19 mouse cellular contexts compared by ENCODE assay signal in genomic region chr9:75064678-75065331, GRCm38 (mm10). TPM values are rescaled to one million over a fixed set of nuclear protein-coding genes. Genes with fewer than 3 reads are reported as not detected.
DNase-seq lines count a peak whose midpoint lies in the region; ATAC-seq and TF ChIP-seq lines count a peak whose summit lies in the region.
"Had no signal": no experiment of that assay in that cellular context is flagged by ENCODE, and none has a peak within 500 bp of the region (broad histone marks: within the 10 kb centered on the region; RNA-seq: fewer than 3 reads in every experiment).

No protein-coding gene starts in this region.

- no peaks in the 10 kb centered on the region for H3K9me3 ChIP-seq in intestine, embryonic 16.5 days (ENCODE audit: control insufficient read depth, low read length)
- H3K9me3 ChIP-seq in intestine, embryonic 15.5 days = no peaks in the 10 kb centered on the region
- H3K9me3 ChIP-seq in limb, embryonic 12.5 days = no peaks in the 10 kb centered on the region
- H3K9me3 ChIP-seq in limb, embryonic 10.5 days (replicated peaks) = no peaks in the 10 kb centered on the region
- H3K9me3 ChIP-seq in limb, embryonic 13.5 days = no peaks in the 10 kb centered on the region
- no peaks in the 10 kb centered on the region for H3K9me3 ChIP-seq in stomach, postnatal 0 days (ENCODE audit: control insufficient read depth, low read length)
- H3K9me3 ChIP-seq: embryonic facial prominence, embryonic 13.5 days; heart, embryonic 13.5 days had no signal

- no peaks in the 10 kb centered on the region for H3K36me3 ChIP-seq in intestine, embryonic 16.5 days (ENCODE audit: control insufficient read depth, insufficient read depth, low read length)
- no peaks in the 10 kb centered on the region for H3K36me3 ChIP-seq in intestine, embryonic 15.5 days
- peaks cover 3% of the 10 kb centered on the region; the same call in 1 of the 2 replicates for H3K36me3 ChIP-seq in limb, embryonic 12.5 days
- peaks cover 11% of the 10 kb centered on the region for H3K36me3 ChIP-seq in limb, embryonic 10.5 days
- H3K36me3 ChIP-seq in limb, embryonic 13.5 days = peaks cover 7% of the 10 kb centered on the region
- H3K36me3 ChIP-seq in stomach, postnatal 0 days (ENCODE audit: control insufficient read depth, insufficient read depth, low read length) = no peaks in the 10 kb centered on the region

- no peak overlapping the region for H3K4me3 ChIP-seq in intestine, embryonic 16.5 days (ENCODE audit: low read length)
- H3K4me3 ChIP-seq in intestine, embryonic 15.5 days (replicated peaks) = no peak overlapping the region
- H3K4me3 ChIP-seq in limb, embryonic 12.5 days (replicated peaks) = no peak overlapping the region
- H3K4me3 ChIP-seq in limb, embryonic 10.5 days = no peak overlapping the region
- no peak overlapping the region for H3K4me3 ChIP-seq in limb, embryonic 13.5 days
- no peak overlapping the region for H3K4me3 ChIP-seq in stomach, postnatal 0 days (ENCODE audit: low read depth, low read length)
- H3K4me3 ChIP-seq: embryonic facial prominence, embryonic 13.5 days; heart, embryonic 13.5 days; layer of hippocampus, adult 2 months had no signal

- H3K9ac ChIP-seq in intestine, embryonic 16.5 days (ENCODE audit: low read depth, low read length) = no peak overlapping the region
- no peak overlapping the region for H3K9ac ChIP-seq in intestine, embryonic 15.5 days
- H3K9ac ChIP-seq in limb, embryonic 12.5 days (replicated peaks) = no peak overlapping the region
- no peak overlapping the region for H3K9ac ChIP-seq in limb, embryonic 13.5 days
- H3K9ac ChIP-seq in stomach, postnatal 0 days (ENCODE audit: low read length) = no peak overlapping the region
- H3K9ac ChIP-seq: embryonic facial prominence, embryonic 13.5 days; heart, embryonic 13.5 days; hindbrain, embryonic 14.5 days had no signal

- no peaks in the 10 kb centered on the region for H3K4me1 ChIP-seq in intestine, embryonic 16.5 days (ENCODE audit: control insufficient read depth, insufficient read depth, low read length)
- H3K4me1 ChIP-seq in intestine, embryonic 15.5 days (replicated peaks) = no peaks in the 10 kb centered on the region
- no peaks in the 10 kb centered on the region for H3K4me1 ChIP-seq in limb, embryonic 12.5 days (replicated peaks)
- H3K4me1 ChIP-seq in limb, embryonic 10.5 days = no peaks in the 10 kb centered on the region
- peaks cover 7% of the 10 kb centered on the region; the same call in 1 of the 2 replicates for H3K4me1 ChIP-seq in limb, embryonic 13.5 days
- H3K4me1 ChIP-seq in stomach, postnatal 0 days (replicated peaks; ENCODE audit: control insufficient read depth, insufficient read depth) = no peaks in the 10 kb centered on the region
- H3K4me1 ChIP-seq: embryonic facial prominence, embryonic 13.5 days; heart, embryonic 13.5 days had no signal

- WGBS in intestine, embryonic 16.5 days = 58% methylated on average over 9 of the region's 9 CpGs
- WGBS in intestine, embryonic 15.5 days = 59% methylated on average over 9 of the region's 9 CpGs
- 76% methylated on average over 9 of the region's 9 CpGs for WGBS in limb, embryonic 12.5 days
- WGBS in limb, embryonic 10.5 days = 86% methylated on average over 9 of the region's 9 CpGs
- WGBS in limb, embryonic 13.5 days = 59% methylated on average over 9 of the region's 9 CpGs
- 51% methylated on average over 9 of the region's 9 CpGs for WGBS in stomach, postnatal 0 days

- ATAC-seq in intestine, embryonic 16.5 days = 0 out of 2 replicates have a peak, but pooled peaks have one; percentile 11
- ATAC-seq in intestine, embryonic 15.5 days = no peak
- no peak for ATAC-seq in limb, embryonic 12.5 days (ENCODE audit: insufficient number of reproducible peaks, insufficient read depth, low FRiP score, low TSS enrichment, low read depth)
- ATAC-seq in limb, embryonic 13.5 days (ENCODE audit: low FRiP score, low read depth) = peak; percentile 73
- no peak for ATAC-seq in stomach, postnatal 0 days (ENCODE audit: low FRiP score, low TSS enrichment)
- no peak for ATAC-seq in CD4-positive, CD25-positive, alpha-beta regulatory T cell, adult 4 months

- TF ChIP-seq CTCF in stomach, postnatal 0 days (IDR thresholded peaks at IDR 0.05; ENCODE audit: low read depth) = no peak

- TF ChIP-seq EP300 in stomach, postnatal 0 days (optimal IDR thresholded peaks at IDR 0.05) = no peak

- no peak overlapping the region for H3K27ac ChIP-seq in intestine, embryonic 16.5 days (ENCODE audit: low read length)
- H3K27ac ChIP-seq in intestine, embryonic 15.5 days = no peak overlapping the region
- H3K27ac ChIP-seq in limb, embryonic 12.5 days = 0 out of 2 replicates have a peak overlapping the region, but pooled peaks have one; percentile 17
- H3K27ac ChIP-seq in limb, embryonic 10.5 days = no peak overlapping the region
- H3K27ac ChIP-seq in limb, embryonic 13.5 days = peak overlapping the region; percentile 6; the same call in 1 of the 2 replicates
- H3K27ac ChIP-seq in stomach, postnatal 0 days (replicated peaks) = no peak overlapping the region
- H3K27ac ChIP-seq: embryonic facial prominence, embryonic 13.5 days; heart, embryonic 13.5 days; hindbrain, embryonic 14.5 days; layer of hippocampus, adult 2 months had no signal

- no peak overlapping the region for H3K4me2 ChIP-seq in intestine, embryonic 16.5 days (ENCODE audit: low read depth, low read length)
- no peak overlapping the region for H3K4me2 ChIP-seq in intestine, embryonic 15.5 days (replicated peaks)
- H3K4me2 ChIP-seq in limb, embryonic 12.5 days = no peak overlapping the region
- no peak overlapping the region for H3K4me2 ChIP-seq in limb, embryonic 13.5 days (replicated peaks)
- no peak overlapping the region for H3K4me2 ChIP-seq in stomach, postnatal 0 days (replicated peaks; ENCODE audit: low read depth)
- H3K4me2 ChIP-seq: embryonic facial prominence, embryonic 13.5 days; heart, embryonic 13.5 days; hindbrain, embryonic 14.5 days; liver, embryonic 11.5 days had no signal

- no peaks in the 10 kb centered on the region for H3K27me3 ChIP-seq in intestine, embryonic 16.5 days (replicated peaks; ENCODE audit: control insufficient read depth, insufficient read depth, low read length)
- no peaks in the 10 kb centered on the region for H3K27me3 ChIP-seq in intestine, embryonic 15.5 days (replicated peaks)
- no peaks in the 10 kb centered on the region for H3K27me3 ChIP-seq in limb, embryonic 12.5 days
- peaks cover under 1% of the 10 kb centered on the region; the same call in 1 of the 2 replicates for H3K27me3 ChIP-seq in limb, embryonic 10.5 days (ENCODE audit: low read depth, poor library complexity, severe bottlenecking)
- H3K27me3 ChIP-seq in limb, embryonic 13.5 days = no peaks in the 10 kb centered on the region
- no peaks in the 10 kb centered on the region for H3K27me3 ChIP-seq in stomach, postnatal 0 days (ENCODE audit: control insufficient read depth, insufficient read depth, low read length)
- H3K27me3 ChIP-seq: embryonic facial prominence, embryonic 13.5 days had no signal

- DNase-seq in limb, embryonic 10.5 days (ENCODE audit: low spot score) = no peak
- peak; percentile 84 for DNase-seq in NIH3T3 (ENCODE audit: low read depth)
- DNase-seq in stomach, postnatal 0 days (ENCODE audit: low spot score) = no peak
- DNase-seq: adrenal gland, adult 2 months; B cell, adult 2 months; cerebellum, adult 9-11 months; layer of hippocampus, postnatal 36 days; right cerebral cortex, postnatal 4 days; thymus, postnatal 25 days had no signal

RNA-seq across cellular contexts. Expression of gene Myo5a, which starts 6.0 kb away (rescaled TPM):
- 4.3 and 4.9 TPM in 2 replicates for polyA plus RNA-seq in intestine, embryonic 16.5 days (2015; fragmentation: Nextera tagmentation; extraction: Ambion mirVana)
- 7.6 and 7.9 TPM in 2 replicates for polyA plus RNA-seq in intestine, embryonic 15.5 days (2015; fragmentation: Nextera tagmentation; extraction: Ambion mirVana)
- 22.3 and 25.6 TPM in 2 replicates for polyA plus RNA-seq in limb, embryonic 12.5 days (2016; fragmentation: Nextera tagmentation; extraction: Ambion mirVana)
- 17.6 and 19.8 TPM in 2 replicates for polyA plus RNA-seq in limb, embryonic 10.5 days (2016; fragmentation: Nextera tagmentation; extraction: Ambion mirVana)
- 16.4 and 16.9 TPM in 2 replicates for polyA plus RNA-seq in limb, embryonic 13.5 days (2015; fragmentation: Nextera tagmentation; extraction: Ambion mirVana)
- 4.3 and 4.9 TPM in 2 replicates for polyA plus RNA-seq in stomach, postnatal 0 days (2015; fragmentation: Nextera tagmentation; extraction: Ambion mirVana)
- 1 to 10 TPM; 6.0 to 8.2 TPM for polyA plus RNA-seq in CD4-positive, CD25-positive, alpha-beta regulatory T cell, adult 4 months (2017; shearing (Covaris generic))

RNA-seq across cellular contexts. Expression of gene Arpp19, which starts 27.4 kb away (rescaled TPM):
- 264 and 267 TPM in 2 replicates for polyA plus RNA-seq in intestine, embryonic 16.5 days (2015; fragmentation: Nextera tagmentation; extraction: Ambion mirVana)
- 267 and 317 TPM in 2 replicates for polyA plus RNA-seq in intestine, embryonic 15.5 days (2015; fragmentation: Nextera tagmentation; extraction: Ambion mirVana)
- polyA plus RNA-seq in limb, embryonic 12.5 days (2016; fragmentation: Nextera tagmentation; extraction: Ambion mirVana) = 365 and 384 TPM in 2 replicates
- polyA plus RNA-seq in limb, embryonic 10.5 days (2016; fragmentation: Nextera tagmentation; extraction: Ambion mirVana) = 364 and 386 TPM in 2 replicates
- 293 and 295 TPM in 2 replicates for polyA plus RNA-seq in limb, embryonic 13.5 days (2015; fragmentation: Nextera tagmentation; extraction: Ambion mirVana)
- 301 and 327 TPM in 2 replicates for polyA plus RNA-seq in stomach, postnatal 0 days (2015; fragmentation: Nextera tagmentation; extraction: Ambion mirVana)
- polyA plus RNA-seq in CD4-positive, CD25-positive, alpha-beta regulatory T cell, adult 4 months (2017; shearing (Covaris generic)) = 100 to 1,000 TPM; 284 to 368 TPM

Comparison
In these comparisons a context has a peak if more than half of its experiments do, and no peak if none do; other contexts are left out.
1. ATAC-seq: peak in intestine, embryonic 16.5 days (single experiment) and limb, embryonic 13.5 days (single experiment); none in intestine, embryonic 15.5 days (single experiment), limb, embryonic 12.5 days (single experiment), stomach, postnatal 0 days (single experiment) and CD4-positive, CD25-positive, alpha-beta regulatory T cell, adult 4 months (single experiment).
2. H3K27ac ChIP-seq: peak in limb, embryonic 12.5 days (single experiment) and limb, embryonic 13.5 days (single experiment); none in intestine, embryonic 16.5 days (single experiment), intestine, embryonic 15.5 days (single experiment), limb, embryonic 10.5 days (single experiment) and stomach, postnatal 0 days (single experiment).